Comparison of ENCODE assay signal across 9 mouse cellular contexts in genomic region chr14:118616698-118617311, GRCm38 (mm10).
DNase-seq lines count a peak whose midpoint lies in the region; ATAC-seq and TF ChIP-seq lines count a peak whose summit lies in the region.
"Had no signal": no experiment of that assay in that cellular context is flagged by ENCODE, and none has a peak within 500 bp of the region (broad histone marks: within the 10 kb centered on the region; RNA-seq: fewer than 3 reads in every experiment).

No protein-coding gene starts in this region.

- H3K4me1 ChIP-seq in forebrain, embryonic 16.5 days (replicated peaks; ENCODE audit: control insufficient read depth, insufficient read depth, low read length) = no peaks in the 10 kb centered on the region
- H3K4me1 ChIP-seq in kidney, adult 2 months (ENCODE audit: control insufficient read depth, insufficient read depth, low read length) = peaks cover 2% of the 10 kb centered on the region; the same call in 1 of the 2 replicates
- H3K4me1 ChIP-seq in liver, adult 2 months (ENCODE audit: control insufficient read depth, insufficient read depth, low read length) = no peaks in the 10 kb centered on the region
- no peaks in the 10 kb centered on the region for H3K4me1 ChIP-seq in neural tube, embryonic 12.5 days

- no peaks in the 10 kb centered on the region for H3K79me2 ChIP-seq in liver, adult 2 months (ENCODE audit: control insufficient read depth, insufficient read depth, low read length)

- ATAC-seq in forebrain, embryonic 16.5 days = peak; percentile 89
- 0 out of 2 replicates have a peak, but pooled peaks have one; percentile 44 for ATAC-seq in neural tube, embryonic 12.5 days (ENCODE audit: low FRiP score, low read depth)

- peak; percentile 77 for DNase-seq in 3T3-L1 (ENCODE audit: low read depth, low spot score)
- peak; percentile 5 to 40 for DNase-seq in CD8-positive naive resting alpha-beta T cell, adult 2 months (ENCODE audit: low read depth in 2 of 2, low spot score in 2 of 2)
- peak; percentile 37 for DNase-seq in c-Kit-positive CD71-positive TER-119-negative erythroid progenitor cells, embryonic 14.5 days (ENCODE audit: low read depth)
- DNase-seq in kidney, adult 2 months = peak; percentile 66
- peak; percentile 47 for DNase-seq in liver, adult 2 months (ENCODE audit: extremely low read depth, low read depth, low spot score)
- no peak for DNase-seq in urinary bladder, adult 2 months (ENCODE audit: low spot score)

- no peak overlapping the region for H3K27ac ChIP-seq in forebrain, embryonic 16.5 days (ENCODE audit: low read length)
- H3K27ac ChIP-seq in kidney, adult 2 months (ENCODE audit: insufficient read depth, low read depth, low read length) = no peak overlapping the region
- H3K27ac ChIP-seq in liver, adult 2 months (replicated peaks; ENCODE audit: insufficient read depth, low read depth, low read length) = no peak overlapping the region
- H3K27ac ChIP-seq in neural tube, embryonic 12.5 days = no peak overlapping the region

- H3K4me3 ChIP-seq in forebrain, embryonic 16.5 days (replicated peaks; ENCODE audit: low read length) = no peak overlapping the region
- no peak overlapping the region for H3K4me3 ChIP-seq in kidney, adult 2 months (ENCODE audit: insufficient read depth, low read depth, low read length)
- no peak overlapping the region for H3K4me3 ChIP-seq in liver, adult 2 months (ENCODE audit: insufficient read depth, low read depth, low read length)
- H3K4me3 ChIP-seq in neural tube, embryonic 12.5 days = no peak overlapping the region
- H3K4me3 ChIP-seq: erythroblast, embryonic 14.5 days had no signal

- H3K27me3 ChIP-seq in forebrain, embryonic 16.5 days (replicated peaks; ENCODE audit: control insufficient read depth, insufficient read depth, low read length) = no peaks in the 10 kb centered on the region
- H3K27me3 ChIP-seq in kidney, adult 2 months (replicated peaks; ENCODE audit: control insufficient read depth, insufficient read depth, low read length) = no peaks in the 10 kb centered on the region
- no peaks in the 10 kb centered on the region for H3K27me3 ChIP-seq in liver, adult 2 months (ENCODE audit: control insufficient read depth, insufficient read depth, low read length)
- no peaks in the 10 kb centered on the region for H3K27me3 ChIP-seq in neural tube, embryonic 12.5 days (replicated peaks)

- WGBS in forebrain, embryonic 16.5 days = 66% methylated on average over 12 of the region's 12 CpGs
- 58% methylated on average over 12 of the region's 12 CpGs for WGBS in kidney, adult 2 months
- 61% methylated on average over 12 of the region's 12 CpGs for WGBS in liver, adult 2 months
- WGBS in neural tube, embryonic 12.5 days = 73% methylated on average over 12 of the region's 12 CpGs

- no peaks in the 10 kb centered on the region for H3K36me3 ChIP-seq in forebrain, embryonic 16.5 days (ENCODE audit: control insufficient read depth, insufficient read depth)
- H3K36me3 ChIP-seq in kidney, adult 2 months (ENCODE audit: control insufficient read depth, insufficient read depth, low read length) = no peaks in the 10 kb centered on the region
- no peaks in the 10 kb centered on the region for H3K36me3 ChIP-seq in liver, adult 2 months (ENCODE audit: control insufficient read depth, insufficient read depth, low read length)
- H3K36me3 ChIP-seq in neural tube, embryonic 12.5 days = no peaks in the 10 kb centered on the region

- H3K9ac ChIP-seq in forebrain, embryonic 16.5 days (replicated peaks; ENCODE audit: low read depth, low read length) = no peak overlapping the region
- H3K9ac ChIP-seq in liver, adult 2 months (ENCODE audit: low read depth, low read length) = no peak overlapping the region
- no peak overlapping the region for H3K9ac ChIP-seq in neural tube, embryonic 12.5 days

- peak; percentile 88 for TF ChIP-seq CTCF in kidney, adult 2 months (conservative IDR thresholded peaks at IDR 0.05; ENCODE audit: insufficient read depth, insufficient read length, low read depth, low read length)
- TF ChIP-seq CTCF in liver, adult 2 months (IDR thresholded peaks at IDR 0.05; ENCODE audit: low read depth, low read length) = peak; percentile 79

- no peaks in the 10 kb centered on the region for H3K9me3 ChIP-seq in forebrain, embryonic 16.5 days (ENCODE audit: control insufficient read depth, low read length)
- H3K9me3 ChIP-seq in neural tube, embryonic 12.5 days = no peaks in the 10 kb centered on the region

- no peak for TF ChIP-seq POLR2A in kidney, adult 2 months (IDR thresholded peaks at IDR 0.05; ENCODE audit: low read depth, low read length)
- TF ChIP-seq POLR2A in liver, adult 2 months (IDR thresholded peaks at IDR 0.05; ENCODE audit: extremely low read depth, insufficient read depth, low read length) = no peak

- no peak overlapping the region for H3K4me2 ChIP-seq in forebrain, embryonic 16.5 days (ENCODE audit: low read length)
- no peak overlapping the region for H3K4me2 ChIP-seq in neural tube, embryonic 12.5 days (replicated peaks)
